Mouse (Mus musculus): ENCODE measurements around the gene Gm44579. TPM values are rescaled to one million over a fixed set of nuclear protein-coding genes. Genes with fewer than 3 reads are reported as not detected.

Gene Gm44579
- polyA plus RNA-seq (2014; fragmentation: Illumina TruSeq; extraction: RNeasy Lipid Tissue Mini Kit (QIAGEN cat#74804)): 2.5 TPM

GRCm38 (mm10) chr15:98220877-98221276, at the start of gene Gm44579, which contains the start of gene Olfr287:
Gene Gm44579, minus strand, starts transcription at chr15:98220977.
Gene Olfr287, minus strand, starts transcription at chr15:98221056.

DNA sequence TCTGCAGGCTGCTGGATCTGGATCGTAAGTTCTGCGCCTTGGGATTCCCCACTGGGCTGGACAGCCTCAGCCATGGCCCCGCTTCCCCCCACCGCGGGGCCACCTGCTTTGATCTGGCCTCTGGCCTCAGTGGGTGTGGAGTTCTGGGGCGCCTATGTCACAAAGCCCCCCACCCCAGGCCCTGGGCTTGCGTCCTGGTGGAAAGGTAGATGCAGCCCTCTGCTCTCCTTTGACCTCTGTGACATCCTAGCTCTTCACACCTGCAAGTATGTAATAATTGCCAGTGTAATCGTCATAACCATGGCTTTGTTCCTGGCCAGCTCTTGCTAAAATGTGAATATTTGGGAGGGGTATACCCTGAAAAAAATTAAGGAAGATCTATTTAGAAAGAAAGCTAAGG, 36.4 kb upstream of the Gm44579 start, which contains the start of gene H1fnt:
Gene H1fnt (minus strand): TSS at position 101 of the 400 bp plus-strand sequence.

DNA sequence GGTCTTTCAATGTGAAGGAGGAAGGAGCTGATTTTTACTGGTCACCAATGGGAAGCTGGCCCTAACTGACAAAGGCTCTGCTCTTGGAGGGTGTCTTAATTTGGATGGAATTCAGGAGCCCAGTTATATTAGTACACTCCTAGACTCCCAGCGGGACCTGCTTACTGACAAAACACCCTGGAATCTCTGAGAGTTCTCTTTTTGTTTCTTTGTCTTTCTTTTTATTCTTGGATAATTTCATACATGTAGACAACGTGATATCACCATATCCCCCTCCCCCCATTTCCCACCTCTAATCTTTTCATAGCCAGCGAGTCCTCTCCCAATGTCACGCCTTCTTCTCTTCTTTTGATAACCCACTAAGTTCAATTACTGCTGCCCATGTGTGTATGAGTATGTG, 13.6 kb upstream of the Gm44579 start, which contains the start of gene Olfr286:
Gene Olfr286 (minus strand): TSS at position 101 of the 400 bp plus-strand sequence.

DNA sequence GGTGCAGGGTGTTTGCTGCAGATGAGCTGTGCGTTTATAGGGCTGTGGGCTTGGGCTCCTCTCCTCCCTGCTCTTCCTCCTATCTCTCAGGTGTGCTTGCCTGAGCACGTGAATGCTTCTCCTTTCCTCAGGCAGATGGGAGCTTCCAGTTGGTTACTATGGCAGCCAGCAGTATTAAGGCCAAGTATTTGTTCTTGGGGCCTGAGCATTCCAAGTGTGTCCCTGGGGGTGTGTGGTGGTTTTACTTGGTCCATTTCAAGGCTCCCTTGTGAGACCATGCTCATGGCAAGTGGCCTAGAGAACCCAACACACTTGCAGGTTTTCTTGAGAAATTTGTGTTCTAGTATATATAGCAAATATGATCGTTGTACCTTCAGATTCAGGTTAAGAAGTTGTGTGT, 25.3 kb downstream of the Gm44579 start, which contains the start of gene Olfr288:
Gene Olfr288 (minus strand): TSS at position 101 of the 400 bp plus-strand sequence.

GRCm38 (mm10) chr15:98166963-98167644, 53.7 kb downstream of the Gm44579 start, which contains the start of gene Ccdc184:
Gene Ccdc184, plus strand, starts transcription at chr15:98167158.

GRCm38 (mm10) chr15:98165525-98165924, 55.3 kb downstream of the Gm44579 start, which contains the start of gene Asb8:
Gene Asb8, minus strand, starts transcription at chr15:98165625.

Other genes starting within 250 kb of the Gm44579 start
- not detected for gene Col2a1, start 216.3 kb downstream of the Gm44579 start, polyA plus RNA-seq (2014; fragmentation: Illumina TruSeq; extraction: RNeasy Lipid Tissue Mini Kit (QIAGEN cat#74804))
- gene Pfkm, start 128.4 kb downstream of the Gm44579 start, polyA plus RNA-seq (2014; fragmentation: Illumina TruSeq; extraction: RNeasy Lipid Tissue Mini Kit (QIAGEN cat#74804)): 5.7 TPM
- 52.8 TPM for gene Senp1, start 127.2 kb downstream of the Gm44579 start, polyA plus RNA-seq (2014; fragmentation: Illumina TruSeq; extraction: RNeasy Lipid Tissue Mini Kit (QIAGEN cat#74804))
- gene Asb8, start 55.4 kb downstream of the Gm44579 start, polyA plus RNA-seq (2014; fragmentation: Illumina TruSeq; extraction: RNeasy Lipid Tissue Mini Kit (QIAGEN cat#74804)): 23.2 TPM
- gene Ccdc184, start 53.8 kb downstream of the Gm44579 start, polyA plus RNA-seq (2014; fragmentation: Illumina TruSeq; extraction: RNeasy Lipid Tissue Mini Kit (QIAGEN cat#74804)): 0.14 TPM
- gene Olfr288, start 25.4 kb downstream of the Gm44579 start, polyA plus RNA-seq (2014; fragmentation: Illumina TruSeq; extraction: RNeasy Lipid Tissue Mini Kit (QIAGEN cat#74804)): not detected
- not detected for gene Olfr287, start 79 bp upstream of the Gm44579 start, polyA plus RNA-seq (2014; fragmentation: Illumina TruSeq; extraction: RNeasy Lipid Tissue Mini Kit (QIAGEN cat#74804))
- gene Olfr286, start 13.5 kb upstream of the Gm44579 start, polyA plus RNA-seq (2014; fragmentation: Illumina TruSeq; extraction: RNeasy Lipid Tissue Mini Kit (QIAGEN cat#74804)): not detected
- gene H1fnt, start 36.3 kb upstream of the Gm44579 start, polyA plus RNA-seq (2014; fragmentation: Illumina TruSeq; extraction: RNeasy Lipid Tissue Mini Kit (QIAGEN cat#74804)): not detected
- gene Zfp641, start 75.2 kb upstream of the Gm44579 start, polyA plus RNA-seq (2014; fragmentation: Illumina TruSeq; extraction: RNeasy Lipid Tissue Mini Kit (QIAGEN cat#74804)): 1.7 TPM
- not detected for gene Olfr285, start 96.4 kb upstream of the Gm44579 start, polyA plus RNA-seq (2014; fragmentation: Illumina TruSeq; extraction: RNeasy Lipid Tissue Mini Kit (QIAGEN cat#74804))
- gene Olfr284, start 120.0 kb upstream of the Gm44579 start, polyA plus RNA-seq (2014; fragmentation: Illumina TruSeq; extraction: RNeasy Lipid Tissue Mini Kit (QIAGEN cat#74804)): not detected
- gene Olfr283, start 160.0 kb upstream of the Gm44579 start, polyA plus RNA-seq (2014; fragmentation: Illumina TruSeq; extraction: RNeasy Lipid Tissue Mini Kit (QIAGEN cat#74804)): not detected
- gene Olfr282, start 210.2 kb upstream of the Gm44579 start, polyA plus RNA-seq (2014; fragmentation: Illumina TruSeq; extraction: RNeasy Lipid Tissue Mini Kit (QIAGEN cat#74804)): not detected
- not detected for gene Olfr281, start 231.6 kb upstream of the Gm44579 start, polyA plus RNA-seq (2014; fragmentation: Illumina TruSeq; extraction: RNeasy Lipid Tissue Mini Kit (QIAGEN cat#74804))
- gene OR5BS1P, start 248.9 kb upstream of the Gm44579 start, polyA plus RNA-seq (2014; fragmentation: Illumina TruSeq; extraction: RNeasy Lipid Tissue Mini Kit (QIAGEN cat#74804)): not detected

Measured in ovary, adult 10 weeks (tissue).